Comparison of ENCODE assay signal across 13 mouse cellular contexts in genomic region chr4:134061166-134061830, GRCm38 (mm10). TPM values are rescaled to one million over a fixed set of nuclear protein-coding genes. Genes with fewer than 3 reads are reported as not detected.
DNase-seq lines count a peak whose midpoint lies in the region; ATAC-seq lines count a peak whose summit lies in the region.
"Had no signal": no experiment of that assay in that cellular context is flagged by ENCODE, and none has a peak within 500 bp of the region (broad histone marks: within the 10 kb centered on the region; RNA-seq: fewer than 3 reads in every experiment).

No protein-coding gene starts in this region.

- no peak overlapping the region for H3K9ac ChIP-seq in kidney, embryonic 15.5 days
- H3K9ac ChIP-seq in intestine, embryonic 15.5 days = no peak overlapping the region
- H3K9ac ChIP-seq: embryonic facial prominence, embryonic 12.5 days; liver, embryonic 13.5 days had no signal

- 66% methylated on average over 18 of the region's 18 CpGs for WGBS in kidney, embryonic 15.5 days
- WGBS in intestine, embryonic 15.5 days = 50% methylated on average over 18 of the region's 18 CpGs

- intact Hi-C loops in gastrocnemius, postnatal 36 days (cut with DNase I) = no loop called here

- H3K4me3 ChIP-seq in kidney, embryonic 15.5 days (replicated peaks) = no peak overlapping the region
- no peak overlapping the region for H3K4me3 ChIP-seq in intestine, embryonic 15.5 days (replicated peaks)
- H3K4me3 ChIP-seq: embryonic facial prominence, embryonic 12.5 days; liver, embryonic 13.5 days had no signal

- peak; percentile 74 for DNase-seq in kidney, adult 9 months
- DNase-seq in ES-CJ7 (ENCODE audit: low read depth, low spot score) = peak; percentile 48
- peak; percentile 59 to 60 for DNase-seq in thymus, postnatal 10 days (ENCODE audit: low spot score in 2 of 2)
- DNase-seq in gastrocnemius, postnatal 36 days = no peak
- no peak for DNase-seq in testis, postnatal 14 days (ENCODE audit: low spot score)
- no peak for DNase-seq in spleen, postnatal 10 days (ENCODE audit: low spot score in 2 of 2)

- no peaks in the 10 kb centered on the region for H3K9me3 ChIP-seq in kidney, embryonic 15.5 days (replicated peaks)
- no peaks in the 10 kb centered on the region for H3K9me3 ChIP-seq in intestine, embryonic 15.5 days
- H3K9me3 ChIP-seq: embryonic facial prominence, embryonic 12.5 days; liver, embryonic 13.5 days had no signal

- H3K4me2 ChIP-seq in kidney, embryonic 15.5 days = no peak overlapping the region
- no peak overlapping the region for H3K4me2 ChIP-seq in intestine, embryonic 15.5 days (replicated peaks)
- H3K4me2 ChIP-seq: embryonic facial prominence, embryonic 12.5 days had no signal

- H3K27ac ChIP-seq in kidney, embryonic 15.5 days = no peak overlapping the region
- H3K27ac ChIP-seq in intestine, embryonic 15.5 days = peak overlapping the region; percentile 67
- H3K27ac ChIP-seq: embryonic facial prominence, embryonic 12.5 days; liver, embryonic 13.5 days had no signal

- peaks cover 23% of the 10 kb centered on the region for H3K27me3 ChIP-seq in kidney, embryonic 15.5 days
- peaks cover 5% of the 10 kb centered on the region; the same call in 1 of the 2 replicates for H3K27me3 ChIP-seq in intestine, embryonic 15.5 days (replicated peaks)

- H3K36me3 ChIP-seq in kidney, embryonic 15.5 days = no peaks in the 10 kb centered on the region
- no peaks in the 10 kb centered on the region for H3K36me3 ChIP-seq in intestine, embryonic 15.5 days
- H3K36me3 ChIP-seq: embryonic facial prominence, embryonic 12.5 days; liver, embryonic 13.5 days had no signal

- ATAC-seq in kidney, embryonic 15.5 days (replicated peaks; ENCODE audit: low FRiP score) = no peak
- ATAC-seq in intestine, embryonic 15.5 days = peak; percentile 30

- H3K4me1 ChIP-seq in kidney, embryonic 15.5 days = peaks cover 16% of the 10 kb centered on the region
- H3K4me1 ChIP-seq in intestine, embryonic 15.5 days (replicated peaks) = peaks cover 15% of the 10 kb centered on the region; the same call in 1 of the 2 replicates
- H3K4me1 ChIP-seq: embryonic facial prominence, embryonic 12.5 days had no signal

RNA-seq across cellular contexts. Expression of gene Crybg2, which starts 0.7 kb away (rescaled TPM):
- 3.9 and 4.4 TPM in 2 replicates for polyA plus RNA-seq in kidney, embryonic 15.5 days (2015; fragmentation: Nextera tagmentation; extraction: Ambion mirVana)
- polyA plus RNA-seq in intestine, embryonic 15.5 days (2015; fragmentation: Nextera tagmentation; extraction: Ambion mirVana) = 14.9 and 16.6 TPM in 2 replicates
- not detected for total RNA-seq in gastrocnemius, postnatal 36 days (2021)
- polyA plus RNA-seq: heart, postnatal 0 days had no signal

RNA-seq across cellular contexts. Expression of gene Zfp683, which starts 7.7 kb away (rescaled TPM):
- polyA plus RNA-seq in kidney, embryonic 15.5 days (2015; fragmentation: Nextera tagmentation; extraction: Ambion mirVana) = not detected in 2 replicates
- not detected in 2 replicates for polyA plus RNA-seq in intestine, embryonic 15.5 days (2015; fragmentation: Nextera tagmentation; extraction: Ambion mirVana)
- total RNA-seq in gastrocnemius, postnatal 36 days (2021) = not detected
- total RNA-seq: layer of hippocampus, postnatal 25 days; megakaryocyte progenitor cell, adult 5-6 weeks had no signal
- polyA plus RNA-seq: embryonic facial prominence, embryonic 12.5 days; heart, postnatal 0 days; liver, embryonic 13.5 days had no signal

RNA-seq across cellular contexts. Expression of gene Cd52, which starts 33.6 kb away (rescaled TPM):
- polyA plus RNA-seq in kidney, embryonic 15.5 days (2015; fragmentation: Nextera tagmentation; extraction: Ambion mirVana) = 12.0 and 12.2 TPM in 2 replicates
- polyA plus RNA-seq in intestine, embryonic 15.5 days (2015; fragmentation: Nextera tagmentation; extraction: Ambion mirVana) = 27.0 and 29.7 TPM in 2 replicates
- total RNA-seq in gastrocnemius, postnatal 36 days (2021) = 1 to 10 TPM; 1.1 to 1.9 TPM

RNA-seq across cellular contexts. Expression of gene Ubxn11, which starts 41.1 kb away (rescaled TPM):
- 10.5 and 11.1 TPM in 2 replicates for polyA plus RNA-seq in kidney, embryonic 15.5 days (2015; fragmentation: Nextera tagmentation; extraction: Ambion mirVana)
- polyA plus RNA-seq in intestine, embryonic 15.5 days (2015; fragmentation: Nextera tagmentation; extraction: Ambion mirVana) = 4.4 and 6.0 TPM in 2 replicates
- 1 to 10 TPM; 1.4 to 2.1 TPM for total RNA-seq in gastrocnemius, postnatal 36 days (2021)

RNA-seq across cellular contexts. Expression of gene Lin28a, which starts 42.7 kb away (rescaled TPM):
- 0.17 and 0.18 TPM in 2 replicates for polyA plus RNA-seq in kidney, embryonic 15.5 days (2015; fragmentation: Nextera tagmentation; extraction: Ambion mirVana)
- 0.05 and 0.10 TPM in 2 replicates for polyA plus RNA-seq in intestine, embryonic 15.5 days (2015; fragmentation: Nextera tagmentation; extraction: Ambion mirVana)
- 1 to 10 TPM in 1 of 2 experiments, under 1 TPM in 1; 0.28 to 1.1 TPM for total RNA-seq in gastrocnemius, postnatal 36 days (2021)
- total RNA-seq: layer of hippocampus, postnatal 25 days had no signal

Comparison
In these comparisons a context has a peak if more than half of its experiments do, and no peak if none do; other contexts are left out.
1. DNase-seq: peak in kidney, adult 9 months (single experiment), ES-CJ7 (single experiment) and thymus, postnatal 10 days (2 of 2); none in gastrocnemius, postnatal 36 days (0 of 2), testis, postnatal 14 days (single experiment) and spleen, postnatal 10 days (0 of 2).